Mouse (Mus musculus): ENCODE data around the gene Safb.

Safb gene

GRCm38 (mm10) chr17:56584257-56585130 is at the start of gene Safb, which contains the start of gene Safb2:
Gene Safb (plus strand): TSS chr17:56584825.
Gene Safb2 (minus strand): TSS chr17:56584585.
- ChIA-PET CTCF (interaction anchor here in 3 of 4 experiments (0.6 to 2.0 kb wide), 11 partner anchors 26 to 405 kb away, joined by 3 to 5 read pairs (median 3); partner anchors contain the start of genes Kdm4b (in 1 of the 3) and Ranbp3 (in 1 of the 3)), POLR2A (interaction anchor here (0.5 to 26.8 kb wide), 126 partner anchors 9 to 545 kb away, joined by 3 to 419 read pairs (median 4); partner anchors contain the start of genes 2410015M20Rik (in 3 of the 4), Catsperd (in 3 of the 4), Dus3l (in 3 of the 4) and Lonp1 (in 3 of the 4))

- CTCF ChIA-PET, result interaction anchor here in 1 of 4 experiments (0.7 kb wide), 1 partner anchor 112 kb away, joined by 3 read pairs; no protein-coding TSS in a partner anchor
- POLR2A ChIA-PET, result interaction anchor here in 1 of 4 experiments (1.0 kb wide), 1 partner anchor 13 kb away, joined by 3 read pairs; no protein-coding TSS in a partner anchor
These were observed 48.4 kb upstream of the Safb start for GRCm38 (mm10) chr17:56536192-56536591.

GRCm38 (mm10) chr17:56536874-56537273 is 47.8 kb upstream of the Safb start:
- POLR2A ChIA-PET, result no interaction called here
- CTCF ChIA-PET, result interaction anchor here in 1 of 4 experiments (1.2 kb wide), 1 partner anchor 16 kb away, joined by 3 read pairs; no protein-coding TSS in a partner anchor

- CTCF ChIA-PET, result interaction anchor here in 2 of 4 experiments (0.6 to 1.2 kb wide), 2 partner anchors 15 to 19 kb away, joined by 3 read pairs; no protein-coding TSS in a partner anchor
- POLR2A ChIA-PET, result interaction anchor here in 2 of 4 experiments (0.6 to 1.6 kb wide), 3 partner anchors 21 to 564 kb away, joined by 3 to 9 read pairs (median 6); no protein-coding TSS in a partner anchor
These were observed 46.7 kb upstream of the Safb start for GRCm38 (mm10) chr17:56537912-56538311.

- ChIA-PET POLR2A (no interaction called here), CTCF (interaction anchor here in 1 of 4 experiments (2.5 kb wide), 1 partner anchor 13 kb away, joined by 8 read pairs; no protein-coding TSS in a partner anchor)
These were observed 44.1 kb upstream of the Safb start for GRCm38 (mm10) chr17:56540562-56540975.

- ChIA-PET POLR2A (interaction anchor here in 2 of 4 experiments (0.5 to 1.5 kb wide), 3 partner anchors 10 to 69 kb away, joined by 3 to 4 read pairs (median 3); no protein-coding TSS in a partner anchor), CTCF (interaction anchor here in 2 of 4 experiments (0.8 to 3.3 kb wide), 3 partner anchors 10 to 130 kb away, joined by 3 to 23 read pairs (median 3); partner anchors contain the start of gene Ranbp3 (in 1 of the 2))
These were observed 41.9 kb upstream of the Safb start for GRCm38 (mm10) chr17:56542736-56543135.

GRCm38 (mm10) chr17:56543684-56544224 is 40.9 kb upstream of the Safb start:
- ChIA-PET CTCF (interaction anchor here in 3 of 4 experiments (0.6 to 3.3 kb wide), 15 partner anchors 9 to 211 kb away, joined by 3 to 23 read pairs (median 3); partner anchors contain the start of genes Gm20219 (in 1 of the 3) and Ranbp3 (in 1 of the 3)), POLR2A (interaction anchor here in 1 of 4 experiments (0.6 kb wide), 1 partner anchor 107 kb away, joined by 3 read pairs; no protein-coding TSS in a partner anchor)

GRCm38 (mm10) chr17:56544699-56545387 is 39.8 kb upstream of the Safb start:
- CTCF ChIA-PET, result interaction anchor here in 3 of 4 experiments (1.1 to 3.3 kb wide), 9 partner anchors 8 to 194 kb away, joined by 3 to 23 read pairs (median 4); no protein-coding TSS in a partner anchor
- POLR2A ChIA-PET, result interaction anchor here in 3 of 4 experiments (0.5 to 1.0 kb wide), 3 partner anchors 42 to 108 kb away, joined by 3 read pairs; no protein-coding TSS in a partner anchor

- CTCF ChIA-PET, result interaction anchor here in 2 of 4 experiments (1.0 to 2.4 kb wide), 2 partner anchors 43 to 189 kb away, joined by 3 to 6 read pairs; no protein-coding TSS in a partner anchor
- POLR2A ChIA-PET, result interaction anchor here in 2 of 4 experiments (0.7 to 2.1 kb wide), 12 partner anchors 13 to 589 kb away, joined by 3 to 7 read pairs (median 4); partner anchors contain the start of gene Lonp1 (in 1 of the 2)
These were observed 38.7 kb upstream of the Safb start for GRCm38 (mm10) chr17:56545945-56546344.

- ChIA-PET CTCF (interaction anchor here (0.8 to 2.4 kb wide), 11 partner anchors 10 to 196 kb away, joined by 3 to 7 read pairs (median 5); no protein-coding TSS in a partner anchor), POLR2A (interaction anchor here in 3 of 4 experiments (0.6 to 2.1 kb wide), 18 partner anchors 12 to 589 kb away, joined by 3 to 7 read pairs (median 3); partner anchors contain the start of genes Kdm4b (in 1 of the 3) and Lonp1 (in 1 of the 3))
These were observed 38.0 kb upstream of the Safb start for GRCm38 (mm10) chr17:56546576-56546975.

- CTCF ChIA-PET, result interaction anchor here (0.7 to 2.4 kb wide), 19 partner anchors 10 to 215 kb away, joined by 3 to 7 read pairs (median 4); no protein-coding TSS in a partner anchor
These were observed 37.3 kb upstream of the Safb start for GRCm38 (mm10) chr17:56547116-56547845.

GRCm38 (mm10) chr17:56547846-56548604 is 36.6 kb upstream of the Safb start:
- CTCF ChIA-PET, result interaction anchor here (0.5 to 2.4 kb wide), 16 partner anchors 32 to 215 kb away, joined by 3 to 15 read pairs (median 4); no protein-coding TSS in a partner anchor

More at GRCm38 (mm10) chr17:56547116-56547845, 37.3 kb upstream of the Safb start:
- POLR2A ChIA-PET, result interaction anchor here in 3 of 4 experiments (0.5 to 2.1 kb wide), 17 partner anchors 11 to 305 kb away, joined by 3 to 7 read pairs (median 3); partner anchors contain the start of genes Kdm4b (in 1 of the 3) and Lonp1 (in 1 of the 3)

GRCm38 (mm10) chr17:56548605-56549105 is 36.0 kb upstream of the Safb start:
- ChIA-PET POLR2A (interaction anchor here in 1 of 4 experiments (1.0 to 1.3 kb wide), 2 partner anchors 10 to 257 kb away, joined by 3 to 4 read pairs; no protein-coding TSS in a partner anchor), CTCF (interaction anchor here in 2 of 4 experiments (0.5 to 2.3 kb wide), 6 partner anchors 10 to 192 kb away, joined by 3 to 15 read pairs (median 5); no protein-coding TSS in a partner anchor)

More at GRCm38 (mm10) chr17:56547846-56548604, 36.6 kb upstream of the Safb start:
- POLR2A ChIA-PET, result interaction anchor here in 3 of 4 experiments (0.5 to 1.7 kb wide), 8 partner anchors 11 to 256 kb away, joined by 3 to 5 read pairs (median 3); no protein-coding TSS in a partner anchor

GRCm38 (mm10) chr17:56550784-56551475 is 33.7 kb upstream of the Safb start:
- ChIA-PET POLR2A (interaction anchor here in 2 of 4 experiments (1.2 to 2.9 kb wide), 2 partner anchors 33 to 35 kb away, joined by 3 to 12 read pairs; partner anchors contain the start of genes Safb (in 1 of the 2) and Safb2 (in 1 of the 2)), CTCF (interaction anchor here in 3 of 4 experiments (0.5 to 4.4 kb wide), 10 partner anchors 48 to 217 kb away, joined by 3 to 34 read pairs (median 4); no protein-coding TSS in a partner anchor)
